Mouse (Mus musculus) ES-Bruce4 (cell line): ENCODE results near the gene Mprip.

Experiments used
- CTCF ChIP-seq: IDR thresholded peaks from one replicate; pipeline ENCODE4 v1.8.1; 2011; ENCODE audit warnings: low read depth, low read length
- POLR2A ChIP-seq: IDR thresholded peaks from one replicate; pipeline ENCODE4 v1.8.1; 2011; ENCODE audit warnings: low read length; ENCODE audit not compliant: insufficient read depth

GRCm38 (mm10) chr11:59809071-59809669 is 148.1 kb downstream of the Mprip start:
- TF ChIP-seq POLR2A (no peak), CTCF (no peak)
